41 mouse cellular contexts compared by ENCODE assay signal in the genomic region with DNA sequence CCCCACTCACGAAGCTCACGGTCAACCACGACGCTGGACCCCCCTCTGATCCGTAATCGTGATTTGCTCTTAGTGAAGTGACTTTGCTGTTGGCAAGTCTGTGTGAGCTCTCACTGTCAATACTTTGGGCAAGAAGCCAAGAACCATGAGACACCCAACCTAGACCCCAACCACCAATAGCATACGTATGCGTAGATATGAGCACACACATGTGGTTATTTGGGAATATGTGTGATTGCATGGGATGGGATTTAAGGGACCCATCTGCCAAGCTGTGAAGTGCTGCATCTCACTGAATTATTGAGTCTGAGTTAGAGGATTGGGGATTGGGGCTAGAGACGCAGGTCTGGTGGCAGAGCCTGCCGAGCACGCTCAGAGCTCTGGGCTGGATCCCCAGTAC. TPM values are rescaled to one million over a fixed set of nuclear protein-coding genes. Genes with fewer than 3 reads are reported as not detected.
"Had no signal": no experiment of that assay in that cellular context is flagged by ENCODE, and none has a peak within 500 bp of the region (broad histone marks: within the 10 kb centered on the region; RNA-seq: fewer than 3 reads in every experiment).

No protein-coding gene starts in this region.

- ATAC-seq: inflammation-experienced regulatory T-cells, adult 6 months; intestine, embryonic 15.5 days; intestine, postnatal 0 days; liver, embryonic 12.5 days had no signal

- DNase-seq: gastrocnemius, adult 2 months; gastrocnemius, postnatal 10 days; gastrocnemius, postnatal 25 days; heart, adult 18-20 months; heart, postnatal 10 days; heart, postnatal 4 days; kidney, adult 18-20 months; kidney, adult 8-10 months; kidney, postnatal 10 days; kidney, postnatal 25 days; kidney, postnatal 4 days; left cerebral cortex, postnatal 4 days had no signal

- H3K27me3 ChIP-seq: heart, embryonic 12.5 days; hindbrain, embryonic 15.5 days; intestine, embryonic 15.5 days had no signal

- H3K9ac ChIP-seq: heart, embryonic 12.5 days; hindbrain, embryonic 13.5 days; hindbrain, embryonic 15.5 days; intestine, embryonic 15.5 days; limb, embryonic 13.5 days; limb, embryonic 15.5 days; liver, embryonic 12.5 days; liver, embryonic 14.5 days had no signal

- H3K27ac ChIP-seq: gastrocnemius, adult 2 months; heart, embryonic 10.5 days; hindbrain, embryonic 10.5 days; hindbrain, embryonic 13.5 days; hindbrain, embryonic 15.5 days; intestine, embryonic 15.5 days; layer of hippocampus, adult 2 months; left cerebral cortex, adult 2 months; limb, embryonic 13.5 days; limb, embryonic 15.5 days; liver, embryonic 12.5 days; liver, embryonic 14.5 days had no signal

- H3K4me1 ChIP-seq: heart, embryonic 10.5 days; heart, embryonic 12.5 days; hindbrain, embryonic 10.5 days; hindbrain, embryonic 13.5 days; hindbrain, embryonic 15.5 days; intestine, embryonic 15.5 days; limb, embryonic 13.5 days; limb, embryonic 15.5 days had no signal

- H3K36me3 ChIP-seq: heart, embryonic 10.5 days; heart, embryonic 12.5 days; hindbrain, embryonic 10.5 days; hindbrain, embryonic 13.5 days; hindbrain, embryonic 15.5 days; intestine, embryonic 15.5 days; limb, embryonic 13.5 days; limb, embryonic 15.5 days; liver, embryonic 12.5 days had no signal

- H3K4me3 ChIP-seq: gastrocnemius, adult 2 months; heart, embryonic 10.5 days; heart, embryonic 12.5 days; hindbrain, embryonic 10.5 days; hindbrain, embryonic 13.5 days; hindbrain, embryonic 15.5 days; intestine, embryonic 15.5 days; layer of hippocampus, adult 2 months; left cerebral cortex, adult 2 months; limb, embryonic 13.5 days; limb, embryonic 15.5 days; liver, embryonic 12.5 days had no signal

- H3K9me3 ChIP-seq: heart, embryonic 10.5 days; heart, embryonic 12.5 days; hindbrain, embryonic 10.5 days; hindbrain, embryonic 13.5 days; hindbrain, embryonic 15.5 days; intestine, embryonic 15.5 days; limb, embryonic 13.5 days; limb, embryonic 15.5 days; liver, embryonic 12.5 days had no signal

- H3K4me2 ChIP-seq: heart, embryonic 12.5 days; hindbrain, embryonic 13.5 days; hindbrain, embryonic 15.5 days; intestine, embryonic 15.5 days; limb, embryonic 13.5 days; limb, embryonic 15.5 days; liver, embryonic 12.5 days had no signal

RNA-seq across cellular contexts. Expression of gene Mak, which starts 7.9 kb away (rescaled TPM):
- total RNA-seq: gastrocnemius, adult 2 months; gastrocnemius, postnatal 10 days; gastrocnemius, postnatal 25 days; gastrocnemius, postnatal 4 days; granulocyte monocyte progenitor cell, adult 5-6 weeks; heart, adult 8-10 months; heart, postnatal 10 days; heart, postnatal 25 days; heart, postnatal 4 days had no signal
- polyA plus RNA-seq: liver, adult 2 months had no signal

RNA-seq across cellular contexts. Expression of gene Gcm2, which starts 39.2 kb away (rescaled TPM):
- total RNA-seq: gastrocnemius, adult 2 months; gastrocnemius, postnatal 10 days; gastrocnemius, postnatal 25 days; gastrocnemius, postnatal 4 days; granulocyte monocyte progenitor cell, adult 5-6 weeks; heart, adult 18-20 months; heart, adult 8-10 months; heart, postnatal 10 days; heart, postnatal 25 days; heart, postnatal 4 days; layer of hippocampus, adult 2 months; layer of hippocampus, postnatal 10 days; layer of hippocampus, postnatal 25 days; left cerebral cortex, adult 2 months; left cerebral cortex, postnatal 10 days; left cerebral cortex, postnatal 25 days; left cerebral cortex, postnatal 4 days; liver, adult 2 months had no signal
- polyA plus RNA-seq: heart, embryonic 12.5 days; heart, embryonic 14.5 days; heart, embryonic 16.5 days; hindbrain, embryonic 10.5 days; hindbrain, embryonic 13.5 days; hindbrain, embryonic 15.5 days; intestine, embryonic 15.5 days; intestine, postnatal 0 days; kidney, embryonic 14.5 days; kidney, embryonic 16.5 days; limb, embryonic 11.5 days; limb, embryonic 13.5 days; limb, embryonic 15.5 days; liver, adult 2 months; liver, embryonic 12.5 days; liver, embryonic 14.5 days; liver, embryonic 16.5 days had no signal

RNA-seq across cellular contexts. Expression of gene Sycp2l, which starts 42.5 kb away (rescaled TPM):
- total RNA-seq: gastrocnemius, adult 2 months; gastrocnemius, postnatal 10 days; gastrocnemius, postnatal 4 days; granulocyte monocyte progenitor cell, adult 5-6 weeks; heart, adult 18-20 months; heart, adult 8-10 months; heart, postnatal 10 days; heart, postnatal 25 days; heart, postnatal 4 days; layer of hippocampus, adult 2 months; layer of hippocampus, postnatal 25 days; left cerebral cortex, adult 2 months; liver, adult 2 months had no signal
- polyA plus RNA-seq: heart, embryonic 10.5 days; heart, embryonic 12.5 days; heart, embryonic 14.5 days; heart, embryonic 16.5 days; hindbrain, embryonic 10.5 days; hindbrain, embryonic 13.5 days; hindbrain, embryonic 15.5 days; intestine, postnatal 0 days; kidney, embryonic 14.5 days; kidney, embryonic 16.5 days; limb, embryonic 11.5 days; limb, embryonic 13.5 days; limb, embryonic 15.5 days; liver, adult 2 months; liver, embryonic 12.5 days; liver, embryonic 14.5 days; liver, embryonic 16.5 days had no signal
